Mouse (Mus musculus): ENCODE measurements around the gene Ggt5.
A peak's percentile ranks its signal among the peaks of the same experiment; 100 is the strongest.
"Not testable (repeated sequence)": the region's sequence is repeated elsewhere in the genome, so short reads cannot be mapped to it uniquely, and the experiment has no call there.

Gene Ggt5

GRCm38 (mm10) chr10:75589129-75589528 lies at the start of gene Ggt5:
Gene Ggt5 (plus strand): TSS chr10:75589340.
- peak; percentile 81 for DNase-seq (ENCODE audit: low spot score)

GRCm38 (mm10) chr10:75547901-75548300 lies 41.2 kb upstream of the Ggt5 start:
- DNase-seq (ENCODE audit: low spot score) = no peak

GRCm38 (mm10) chr10:75548486-75548885 lies 40.7 kb upstream of the Ggt5 start:
- DNase-seq (ENCODE audit: low spot score) = no peak

GRCm38 (mm10) chr10:75549886-75550285 lies 39.3 kb upstream of the Ggt5 start:
- DNase-seq (ENCODE audit: low spot score) = no peak

- DNase-seq (ENCODE audit: low spot score) = no peak
These were observed 38.0 kb upstream of the Ggt5 start for GRCm38 (mm10) chr10:75551175-75551574.

- DNase-seq (ENCODE audit: low spot score) = no peak
These were observed 37.0 kb upstream of the Ggt5 start for GRCm38 (mm10) chr10:75552106-75552505.

GRCm38 (mm10) chr10:75552701-75553450 lies 36.3 kb upstream of the Ggt5 start:
- no peak for DNase-seq (ENCODE audit: low spot score)

GRCm38 (mm10) chr10:75554090-75554489 lies 35.0 kb upstream of the Ggt5 start:
- no peak for DNase-seq (ENCODE audit: low spot score)

GRCm38 (mm10) chr10:75555557-75555956 lies 33.6 kb upstream of the Ggt5 start:
- DNase-seq (ENCODE audit: low spot score) = no peak

GRCm38 (mm10) chr10:75556026-75556425 lies 33.1 kb upstream of the Ggt5 start:
- DNase-seq (ENCODE audit: low spot score) = peak; percentile 47

- DNase-seq (ENCODE audit: low spot score) = peak; percentile 57
These were observed 30.6 kb upstream of the Ggt5 start for GRCm38 (mm10) chr10:75558515-75558914.

GRCm38 (mm10) chr10:75559041-75559675 lies 30.0 kb upstream of the Ggt5 start:
- DNase-seq (ENCODE audit: low spot score) = no peak

GRCm38 (mm10) chr10:75559676-75560548 lies 29.2 kb upstream of the Ggt5 start, which contains the start of gene Lrrc75b:
Gene Lrrc75b (minus strand): TSS chr10:75560330.
- DNase-seq (ENCODE audit: low spot score) = peak; percentile 50

GRCm38 (mm10) chr10:75560549-75560899 lies 28.6 kb upstream of the Ggt5 start:
- no peak for DNase-seq (ENCODE audit: low spot score)

GRCm38 (mm10) chr10:75561071-75561654 lies 28.0 kb upstream of the Ggt5 start, which contains the start of gene Ggt1:
Gene Ggt1 (plus strand): TSS chr10:75561604.
- DNase-seq (ENCODE audit: low spot score) = no peak

GRCm38 (mm10) chr10:75562596-75562995 lies 26.5 kb upstream of the Ggt5 start:
- no peak for DNase-seq (ENCODE audit: low spot score)

- DNase-seq (ENCODE audit: low spot score) = no peak
These were observed 24.4 kb upstream of the Ggt5 start for GRCm38 (mm10) chr10:75564687-75565265.

GRCm38 (mm10) chr10:75565436-75565835 lies 23.7 kb upstream of the Ggt5 start:
- no peak for DNase-seq (ENCODE audit: low spot score)

- no peak for DNase-seq (ENCODE audit: low spot score)
These were observed 23.2 kb upstream of the Ggt5 start for GRCm38 (mm10) chr10:75565906-75566305.

- no peak for DNase-seq (ENCODE audit: low spot score)
These were observed 22.8 kb upstream of the Ggt5 start for GRCm38 (mm10) chr10:75566321-75566720.

- not testable (repeated sequence) for DNase-seq (ENCODE audit: low spot score)
These were observed 22.4 kb upstream of the Ggt5 start for GRCm38 (mm10) chr10:75566765-75567164.

- DNase-seq (ENCODE audit: low spot score) = no peak
These were observed 21.1 kb upstream of the Ggt5 start for GRCm38 (mm10) chr10:75568029-75568428.

Data from urinary bladder, postnatal 14 days (tissue).